8 mouse cellular contexts compared by ENCODE assay signal in the genomic region with DNA sequence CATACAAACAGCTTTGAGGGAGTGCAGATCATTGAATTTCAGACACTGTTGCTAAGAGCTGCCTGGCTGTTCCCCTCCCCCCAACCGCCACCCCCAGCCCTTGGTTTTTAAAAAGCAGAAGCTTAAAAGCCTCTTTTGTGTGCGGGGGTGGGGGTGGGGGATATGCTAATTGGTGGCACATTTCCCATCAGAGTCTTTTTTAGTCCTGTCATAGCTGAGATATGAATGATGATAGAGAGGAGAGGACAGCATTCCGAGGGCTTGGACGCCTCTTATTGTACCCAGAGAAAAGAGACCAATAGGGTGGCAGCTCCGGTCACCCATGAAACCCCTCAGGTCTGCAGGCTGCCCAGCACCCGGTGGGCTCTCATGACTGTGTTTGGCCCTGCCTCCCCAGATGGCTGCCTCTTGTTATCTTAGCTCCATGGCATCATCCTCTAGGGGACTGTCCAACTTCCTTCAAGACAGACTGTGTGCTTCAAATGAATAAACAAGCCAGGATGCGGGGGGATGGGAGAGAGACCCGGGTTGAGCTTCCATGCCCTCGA.
DNase-seq lines count a peak whose midpoint lies in the region; ATAC-seq and TF ChIP-seq lines count a peak whose summit lies in the region.

No protein-coding gene starts in this region.

- no peak overlapping the region for H3K27ac ChIP-seq in heart, embryonic 14.5 days (replicated peaks in 1 of 2; ENCODE audit: control insufficient read depth in 1 of 2, insufficient read depth in 1 of 2, low read depth in 2 of 2, low read length in 2 of 2)
- no peak overlapping the region for H3K27ac ChIP-seq in embryonic facial prominence, embryonic 15.5 days (replicated peaks)
- H3K27ac ChIP-seq in neural tube, embryonic 13.5 days (replicated peaks): peak overlapping the region; percentile 86
- H3K27ac ChIP-seq in stomach, postnatal 0 days (replicated peaks): no peak overlapping the region

- intact Hi-C loops in heart, postnatal 36 days (cut with DNase I): no loop called here

- H3K4me3 ChIP-seq in heart, embryonic 14.5 days (ENCODE audit: control insufficient read depth in 1 of 2, insufficient read depth in 1 of 2, low read depth in 1 of 2, low read length in 2 of 2): no peak overlapping the region
- no peak overlapping the region for H3K4me3 ChIP-seq in embryonic facial prominence, embryonic 15.5 days (replicated peaks)
- no peak overlapping the region for H3K4me3 ChIP-seq in neural tube, embryonic 13.5 days
- no peak overlapping the region for H3K4me3 ChIP-seq in stomach, postnatal 0 days (ENCODE audit: low read depth, low read length)

- no peak overlapping the region for H3K9ac ChIP-seq in heart, embryonic 14.5 days (ENCODE audit: low read length)
- H3K9ac ChIP-seq in embryonic facial prominence, embryonic 15.5 days: no peak overlapping the region
- no peak overlapping the region for H3K9ac ChIP-seq in neural tube, embryonic 13.5 days
- no peak overlapping the region for H3K9ac ChIP-seq in stomach, postnatal 0 days (ENCODE audit: low read length)

- no peak for TF ChIP-seq EP300 in stomach, postnatal 0 days (optimal IDR thresholded peaks at IDR 0.05)

- H3K27me3 ChIP-seq in heart, embryonic 14.5 days (ENCODE audit: control insufficient read depth, insufficient read depth, low read length): no peaks in the 10 kb centered on the region
- no peaks in the 10 kb centered on the region for H3K27me3 ChIP-seq in embryonic facial prominence, embryonic 15.5 days
- peaks cover 11% of the 10 kb centered on the region for H3K27me3 ChIP-seq in neural tube, embryonic 13.5 days
- H3K27me3 ChIP-seq in stomach, postnatal 0 days (ENCODE audit: control insufficient read depth, insufficient read depth, low read length): no peaks in the 10 kb centered on the region

- no peaks in the 10 kb centered on the region for H3K9me3 ChIP-seq in heart, embryonic 14.5 days (ENCODE audit: control insufficient read depth, low read length)
- H3K9me3 ChIP-seq in embryonic facial prominence, embryonic 15.5 days (replicated peaks): no peaks in the 10 kb centered on the region
- H3K9me3 ChIP-seq in neural tube, embryonic 13.5 days: no peaks in the 10 kb centered on the region
- H3K9me3 ChIP-seq in stomach, postnatal 0 days (ENCODE audit: control insufficient read depth, low read length): no peaks in the 10 kb centered on the region

- H3K36me3 ChIP-seq in heart, embryonic 14.5 days (ENCODE audit: control insufficient read depth, insufficient read depth, low read length): no peaks in the 10 kb centered on the region
- no peaks in the 10 kb centered on the region for H3K36me3 ChIP-seq in embryonic facial prominence, embryonic 15.5 days
- no peaks in the 10 kb centered on the region for H3K36me3 ChIP-seq in neural tube, embryonic 13.5 days
- H3K36me3 ChIP-seq in stomach, postnatal 0 days (ENCODE audit: control insufficient read depth, insufficient read depth, low read length): no peaks in the 10 kb centered on the region

- no peak for DNase-seq in heart, postnatal 36 days
- DNase-seq in liver: peak; percentile 9
- no peak for DNase-seq in stomach, postnatal 0 days (ENCODE audit: low spot score)

- no peak for TF ChIP-seq CTCF in stomach, postnatal 0 days (IDR thresholded peaks at IDR 0.05; ENCODE audit: low read depth)

- H3K4me1 ChIP-seq in heart, embryonic 14.5 days (ENCODE audit: control insufficient read depth in 2 of 2, insufficient read depth in 2 of 2, low read length in 2 of 2): no peaks in the 10 kb centered on the region
- peaks cover 3% of the 10 kb centered on the region; the same call in 1 of the 2 replicates for H3K4me1 ChIP-seq in embryonic facial prominence, embryonic 15.5 days
- peaks cover 20% of the 10 kb centered on the region for H3K4me1 ChIP-seq in neural tube, embryonic 13.5 days (replicated peaks)
- no peaks in the 10 kb centered on the region for H3K4me1 ChIP-seq in stomach, postnatal 0 days (replicated peaks; ENCODE audit: control insufficient read depth, insufficient read depth)

- H3K4me2 ChIP-seq in heart, embryonic 14.5 days (ENCODE audit: low read length): 0 out of 2 replicates have a peak overlapping the region, but pooled peaks have one; percentile 13
- H3K4me2 ChIP-seq in embryonic facial prominence, embryonic 15.5 days (replicated peaks): no peak overlapping the region
- peak overlapping the region; percentile 33 for H3K4me2 ChIP-seq in neural tube, embryonic 13.5 days
- H3K4me2 ChIP-seq in stomach, postnatal 0 days (replicated peaks; ENCODE audit: low read depth): no peak overlapping the region

- WGBS in heart, embryonic 14.5 days: 22% methylated on average over 9 of the region's 9 CpGs
- WGBS in embryonic facial prominence, embryonic 15.5 days: 18% methylated on average over 9 of the region's 9 CpGs
- 15% methylated on average over 9 of the region's 9 CpGs for WGBS in neural tube, embryonic 13.5 days
- 43% methylated on average over 9 of the region's 9 CpGs for WGBS in stomach, postnatal 0 days

- no peak for ATAC-seq in heart, embryonic 14.5 days (ENCODE audit: insufficient number of reproducible peaks, insufficient read depth, low FRiP score, low read depth)
- peak; percentile 57 for ATAC-seq in CD4-positive, CD25-positive, alpha-beta regulatory T cell, adult 4 months
- ATAC-seq in embryonic facial prominence, embryonic 15.5 days (ENCODE audit: insufficient number of reproducible peaks, low FRiP score, low TSS enrichment, low read depth): peak; percentile 54; the same call in 1 of the 2 replicates
- peak; percentile 87 for ATAC-seq in neural tube, embryonic 13.5 days (ENCODE audit: low read depth)
- ATAC-seq in erythroid progenitor cell, adult 5-6 weeks (replicated peaks; ENCODE audit: low FRiP score, poor library complexity, severe bottlenecking): no peak
- no peak for ATAC-seq in stomach, postnatal 0 days (ENCODE audit: low FRiP score, low TSS enrichment)

Comparison
In these comparisons a context has a peak if more than half of its experiments do, and no peak if none do; other contexts are left out.
1. ATAC-seq: peak in CD4-positive, CD25-positive, alpha-beta regulatory T cell, adult 4 months (single experiment), embryonic facial prominence, embryonic 15.5 days (single experiment) and neural tube, embryonic 13.5 days (single experiment); none in heart, embryonic 14.5 days (single experiment), erythroid progenitor cell, adult 5-6 weeks (single experiment) and stomach, postnatal 0 days (single experiment).
2. H3K4me2 ChIP-seq: peak in heart, embryonic 14.5 days (single experiment) and neural tube, embryonic 13.5 days (single experiment); none in embryonic facial prominence, embryonic 15.5 days (single experiment) and stomach, postnatal 0 days (single experiment).